Mouse (Mus musculus) adrenal gland, postnatal 10 days (tissue): ENCODE measurements around the gene Klf11. TPM values are rescaled to one million over a fixed set of nuclear protein-coding genes. Genes with fewer than 3 reads are reported as not detected.

Experiments
- DNase-seq: peaks from one replicate; pipeline ENCODE4 v3.0.0; 2021; ENCODE audit warnings: mixed read lengths
- total RNA-seq, 2 experiments: library from RNA; stranded (reverse); gene quantifications; 2 replicates each; pipeline ENCODE4 v1.2.3; 2021

The Klf11 gene
- total RNA-seq, 2 experiments from 2014 or later: 20.5 to 21.4 TPM

- peak; percentile 64 for DNase-seq
These were observed 54.6 kb downstream of the Klf11 start for GRCm38 (mm10) chr12:24705502-24706263.

DNA sequence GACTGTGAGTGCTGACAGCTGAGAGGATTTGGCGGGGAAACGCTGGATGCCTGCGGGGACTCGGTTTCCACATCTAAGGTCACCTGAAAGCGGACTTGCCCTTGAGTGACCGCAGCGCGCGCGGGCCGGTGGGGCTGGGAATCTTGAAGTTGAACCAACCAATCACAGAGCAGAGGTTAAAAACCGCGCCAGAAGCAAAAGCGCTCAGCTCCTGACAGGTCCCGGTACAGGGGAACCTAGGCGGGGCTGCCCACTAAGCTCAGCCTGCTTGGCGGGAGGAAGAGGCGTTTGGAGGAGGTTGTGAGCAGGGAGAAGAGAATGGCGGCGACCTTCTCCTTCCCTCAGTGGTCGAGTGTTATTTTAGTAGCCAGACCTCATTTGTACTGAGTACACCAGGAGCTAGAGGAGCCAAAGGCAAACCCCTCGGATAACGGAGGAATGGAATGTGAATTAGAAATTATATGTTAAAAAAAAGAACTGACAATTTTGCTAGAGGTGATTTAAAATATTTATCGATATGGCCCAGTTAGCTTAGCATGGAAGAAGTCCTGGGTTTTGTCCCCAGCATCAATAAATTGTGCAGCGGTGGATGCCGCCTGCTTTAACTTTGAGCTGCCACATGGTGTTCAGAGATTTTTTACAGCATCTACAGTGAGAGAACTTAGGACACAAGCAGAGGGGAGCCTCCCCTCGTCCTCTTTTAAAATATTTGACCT is 55.8 kb downstream of the Klf11 start:
- peak; percentile 65 for DNase-seq

- DNase-seq: no peak
These were observed 56.4 kb downstream of the Klf11 start for GRCm38 (mm10) chr12:24707480-24707802.

- peak; percentile 97 for DNase-seq
These were observed 57.1 kb downstream of the Klf11 start, which contains the start of gene Rrm2 for GRCm38 (mm10) chr12:24707954-24708823. Rrm2 (plus strand) TSS chr12:24708241.

DNA sequence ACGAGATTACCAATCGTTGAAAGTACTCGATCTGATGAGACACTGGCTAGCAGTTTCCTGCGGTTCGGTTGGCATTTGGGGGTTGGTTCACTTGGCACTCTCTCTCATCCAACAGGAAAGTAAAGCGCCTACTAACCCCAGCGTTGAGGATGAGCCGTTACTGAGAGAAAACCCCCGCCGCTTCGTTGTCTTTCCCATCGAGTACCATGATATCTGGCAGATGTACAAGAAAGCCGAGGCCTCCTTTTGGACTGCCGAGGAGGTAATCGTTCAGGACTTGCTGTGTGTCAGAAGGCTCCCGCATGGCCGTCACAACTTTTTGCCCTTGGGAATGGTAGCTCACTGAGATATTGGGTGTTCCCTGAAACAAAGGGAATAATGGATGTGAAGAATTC is 57.7 kb downstream of the Klf11 start:
- DNase-seq: peak; percentile 36

GRCm38 (mm10) chr12:24709409-24709808 is 58.3 kb downstream of the Klf11 start:
- DNase-seq: peak; percentile 46

- DNase-seq: peak; percentile 62
These were observed 58.9 kb downstream of the Klf11 start for GRCm38 (mm10) chr12:24709831-24710508.

DNA sequence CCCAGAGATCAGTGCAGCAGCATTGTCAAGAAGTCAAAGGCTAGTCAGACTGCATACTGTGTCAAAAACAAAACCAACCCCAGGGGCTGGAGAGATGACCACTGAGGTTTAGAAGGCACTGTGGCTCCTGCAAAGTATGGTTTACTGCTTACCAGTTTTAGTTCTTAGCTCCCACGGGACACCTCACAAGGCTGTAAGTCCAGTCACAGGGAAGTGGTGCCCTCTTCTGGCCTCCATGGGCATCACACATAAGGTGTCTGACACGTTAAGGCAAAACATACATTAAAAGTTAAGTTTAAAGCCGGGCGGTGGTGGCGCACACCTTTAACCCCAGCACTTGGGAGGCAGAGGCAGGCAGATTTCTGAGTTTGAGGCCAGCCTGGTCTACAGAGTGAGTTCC is 59.6 kb downstream of the Klf11 start:
- peak; percentile 50 for DNase-seq

Other genes with a start within 250 kb of the Klf11 start
- gene Taf1b, start 152.9 kb upstream of the Klf11 start, total RNA-seq: 10 to 100 TPM; 14.7 to 15.3 TPM
- gene Grhl1, start 79.0 kb upstream of the Klf11 start, total RNA-seq: 1 to 10 TPM; 1.1 to 1.4 TPM
- 1 to 10 TPM; 2.7 to 4.4 TPM for gene Cys1, start 30.5 kb downstream of the Klf11 start, total RNA-seq
- gene Rrm2, start 57.0 kb downstream of the Klf11 start, total RNA-seq: 10 to 100 TPM; 43.7 to 50.5 TPM
- 10 to 100 TPM; 14.9 to 18.7 TPM for gene Mboat2, start 179.6 kb downstream of the Klf11 start, total RNA-seq